Mouse (Mus musculus) adrenal gland, postnatal 10 days (tissue): ENCODE measurements around the gene Hoxa11. TPM values are rescaled to one million over a fixed set of nuclear protein-coding genes. Genes with fewer than 3 reads are reported as not detected.
A peak's percentile ranks its signal among the peaks of the same experiment; 100 is the strongest.

ENCODE experiments used
- DNase-seq: peaks from one replicate; pipeline ENCODE4 v3.0.0; 2021; ENCODE audit warnings: mixed read lengths
- total RNA-seq, 2 experiments: library from RNA; stranded (reverse); gene quantifications; 2 replicates each; pipeline ENCODE4 v1.2.3; 2021

The Hoxa11 gene
- total RNA-seq, 2 experiments from 2014 or later: not detected

DNA sequence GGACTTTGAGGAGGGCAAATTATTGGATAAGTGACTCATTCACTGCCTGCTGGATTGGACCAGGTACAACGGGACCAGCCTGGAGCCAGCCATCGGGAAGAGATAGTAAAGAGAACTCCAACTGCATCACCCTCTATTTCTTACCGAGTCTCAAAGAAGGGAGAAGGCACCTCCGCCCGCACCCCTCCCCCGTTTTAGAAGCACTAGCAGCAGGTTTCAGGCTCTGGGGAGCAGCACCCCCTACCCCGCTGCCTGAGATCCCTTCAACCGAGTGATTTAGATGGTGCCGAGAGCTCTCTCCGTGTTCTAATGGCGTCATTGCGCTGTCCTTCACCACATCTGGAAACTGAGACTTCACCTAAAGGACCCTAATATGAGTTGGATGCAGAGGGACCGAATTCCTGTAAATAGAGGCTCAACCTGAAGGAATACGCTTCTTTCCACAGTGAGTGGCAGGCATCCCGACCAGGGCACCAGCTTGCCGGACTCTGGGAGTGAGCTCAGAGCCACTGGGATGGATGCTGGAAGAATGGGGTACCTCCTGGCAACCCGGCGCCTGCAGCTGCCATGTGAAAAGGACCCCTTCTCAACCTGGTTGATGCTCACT is 19.8 kb upstream of the Hoxa11 start:
- DNase-seq: no peak

DNA sequence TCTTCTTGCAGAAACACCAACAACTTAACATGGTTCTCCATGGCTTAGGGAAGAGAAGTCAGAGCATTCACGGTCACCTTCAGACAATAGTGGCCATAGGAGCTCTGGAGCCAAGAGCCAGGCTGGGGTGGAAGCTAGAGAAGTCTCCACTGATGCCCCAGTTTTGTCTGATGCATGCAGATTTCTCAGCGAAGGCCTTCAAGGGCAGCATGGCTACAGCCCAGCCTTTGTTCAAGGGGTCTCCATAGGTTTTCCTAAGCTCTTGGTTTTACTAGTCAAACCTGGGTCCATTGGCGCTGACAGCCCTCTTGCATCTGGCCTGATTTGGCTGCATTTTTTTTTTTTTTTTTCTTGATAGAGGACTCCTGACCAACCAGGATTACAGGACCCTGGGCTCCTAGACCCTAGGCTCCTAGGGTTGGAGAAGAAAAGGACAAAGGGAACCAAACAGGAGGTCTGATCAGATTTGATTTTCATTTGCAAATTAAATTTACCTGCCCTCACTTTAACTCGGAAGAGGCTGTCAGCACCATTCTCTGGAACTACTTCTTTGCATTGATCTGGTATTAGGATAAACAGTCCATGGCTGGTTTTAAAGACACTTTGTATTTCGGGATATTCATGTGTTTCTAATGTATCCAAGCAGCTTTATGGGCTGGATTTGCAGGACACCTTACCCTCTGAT is 18.6 kb upstream of the Hoxa11 start:
- no peak for DNase-seq

DNA sequence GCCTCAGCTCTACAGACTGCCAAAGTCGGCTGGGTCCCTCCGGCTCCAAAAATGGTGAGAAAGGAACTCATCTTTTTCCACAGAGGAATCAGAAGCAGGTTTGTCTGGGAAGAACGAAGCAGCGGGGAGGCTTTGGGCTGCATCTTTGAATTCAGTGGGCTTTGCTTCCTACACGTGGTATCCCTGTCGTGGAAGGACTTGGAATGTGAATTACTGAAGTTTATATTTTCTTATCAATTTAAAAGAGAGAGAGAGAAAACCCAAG is 17.6 kb upstream of the Hoxa11 start:
- DNase-seq: no peak

DNA sequence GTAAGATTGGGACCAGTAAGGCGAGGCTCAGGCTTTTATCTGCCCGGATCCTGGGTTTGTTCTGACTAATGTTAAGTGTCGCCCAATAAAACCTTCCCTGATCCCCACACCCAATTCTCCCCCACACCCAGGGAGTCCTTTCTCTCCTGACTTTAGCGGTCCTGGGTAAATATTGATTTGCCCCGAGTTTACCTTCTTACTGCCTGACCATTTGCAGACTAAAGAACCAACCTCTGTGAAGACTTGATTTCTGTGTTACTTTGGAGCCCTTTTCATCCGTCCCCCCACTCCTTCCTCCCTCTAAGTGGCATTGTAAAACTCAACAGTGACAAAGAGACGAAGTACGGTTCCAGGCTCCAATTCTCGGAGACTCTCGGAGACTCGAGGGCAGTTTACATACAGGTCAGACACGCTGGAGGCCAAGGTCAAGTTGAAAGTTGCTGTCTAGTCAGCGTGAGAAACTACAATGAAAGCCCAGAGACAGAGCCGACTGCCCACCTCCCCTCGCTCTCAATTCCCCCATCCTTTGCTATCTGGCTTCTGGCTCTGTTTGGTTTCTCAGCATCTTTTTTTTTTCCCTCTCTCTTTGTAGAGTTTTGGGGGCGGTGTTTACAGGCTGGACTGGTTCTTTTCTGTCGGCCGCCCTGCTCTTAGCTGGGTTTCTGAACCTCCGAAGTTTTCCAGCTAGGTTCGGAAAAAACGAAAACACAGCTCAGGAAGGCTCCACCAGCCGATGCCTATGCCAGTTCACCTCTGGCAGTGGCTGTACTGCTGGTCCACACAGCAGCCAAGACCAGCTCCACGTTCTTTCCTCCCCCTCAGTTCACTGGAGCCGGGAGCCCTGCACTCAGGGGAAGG is 17.1 kb upstream of the Hoxa11 start:
- DNase-seq: no peak

DNA sequence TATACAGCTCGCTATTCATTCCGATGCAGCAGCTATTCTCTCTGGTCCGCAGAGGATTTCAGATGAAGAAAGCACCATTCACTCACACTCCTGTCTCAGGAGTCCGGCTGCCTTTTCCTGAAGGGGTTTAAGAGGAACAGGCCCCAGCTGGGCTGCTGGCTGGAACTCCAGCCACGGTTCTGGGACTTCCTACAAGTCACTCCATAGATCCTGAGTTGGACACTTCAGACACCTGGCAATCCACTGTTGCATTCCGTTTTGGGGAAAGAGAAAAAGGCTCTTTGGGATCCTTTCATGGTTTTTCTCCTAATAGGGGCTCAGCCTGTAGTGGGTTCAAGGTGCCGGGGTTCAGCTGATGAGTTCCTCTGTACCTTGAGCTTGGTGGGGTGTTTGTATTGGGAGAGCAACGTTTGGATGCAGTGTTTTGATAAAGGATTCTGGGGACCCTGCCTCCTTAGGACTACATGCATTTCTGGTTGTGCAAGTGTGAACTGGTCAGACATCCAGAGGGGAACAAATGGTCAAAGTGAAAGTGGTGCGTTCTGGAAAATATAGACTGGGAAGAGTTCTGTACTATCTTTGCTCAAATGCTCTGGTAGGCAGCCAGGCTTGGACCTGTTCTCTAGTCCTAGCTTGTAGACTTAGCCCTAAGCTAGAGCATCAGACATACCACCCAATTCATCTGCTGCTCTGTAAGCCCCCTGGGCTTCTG is 16.3 kb upstream of the Hoxa11 start:
- no peak for DNase-seq

DNA sequence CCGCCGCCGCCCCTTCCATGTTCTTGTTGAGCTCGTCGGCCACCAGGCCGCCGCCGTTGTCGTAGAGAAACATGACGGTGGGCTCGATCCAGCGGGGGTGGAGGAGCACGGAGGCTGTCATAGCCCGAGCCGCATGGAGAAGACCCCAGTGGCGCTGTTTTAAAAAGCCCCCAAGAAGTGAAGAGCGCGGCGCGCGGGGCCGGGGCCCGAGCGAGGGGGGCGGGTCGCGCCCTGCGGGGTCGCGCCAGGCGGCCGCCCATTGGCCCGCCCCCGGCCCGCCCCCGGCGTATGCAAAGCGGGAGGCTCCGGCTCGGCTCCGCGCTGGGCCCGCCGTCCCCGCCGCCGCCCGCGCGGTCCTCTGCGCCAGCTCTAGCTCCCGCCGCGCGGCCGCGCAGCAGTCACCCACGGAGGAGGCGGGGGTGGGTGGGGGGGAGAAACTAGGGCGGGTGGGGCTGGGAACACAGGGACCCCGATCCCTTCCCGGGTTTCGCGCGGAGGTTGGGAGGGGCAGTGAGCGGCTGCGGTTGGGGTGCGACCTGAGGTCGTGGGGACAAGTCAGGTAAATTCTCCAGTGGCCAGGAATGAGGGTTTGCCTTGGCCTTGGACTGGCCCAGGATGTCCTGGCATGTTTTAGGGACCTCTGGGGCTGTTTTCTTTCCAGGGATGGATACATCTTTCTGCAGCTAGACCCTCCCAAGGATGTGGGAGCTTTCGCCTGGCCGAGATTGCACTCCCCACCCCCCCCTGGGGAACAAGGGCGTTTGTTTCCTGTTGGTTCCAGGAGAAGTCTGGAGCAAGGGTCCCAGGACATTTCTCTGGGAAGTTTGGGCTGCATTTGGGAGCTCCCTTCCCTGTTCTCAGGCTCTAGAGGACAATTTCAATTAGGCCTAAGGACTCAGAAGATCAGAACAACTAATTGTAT is 15.3 kb upstream of the Hoxa11 start, which contains the start of gene Hoxa13:
TSS of gene Hoxa13 (minus strand) at position 227 of the 922 bp plus-strand sequence.
- peak; percentile 43 for DNase-seq

DNA sequence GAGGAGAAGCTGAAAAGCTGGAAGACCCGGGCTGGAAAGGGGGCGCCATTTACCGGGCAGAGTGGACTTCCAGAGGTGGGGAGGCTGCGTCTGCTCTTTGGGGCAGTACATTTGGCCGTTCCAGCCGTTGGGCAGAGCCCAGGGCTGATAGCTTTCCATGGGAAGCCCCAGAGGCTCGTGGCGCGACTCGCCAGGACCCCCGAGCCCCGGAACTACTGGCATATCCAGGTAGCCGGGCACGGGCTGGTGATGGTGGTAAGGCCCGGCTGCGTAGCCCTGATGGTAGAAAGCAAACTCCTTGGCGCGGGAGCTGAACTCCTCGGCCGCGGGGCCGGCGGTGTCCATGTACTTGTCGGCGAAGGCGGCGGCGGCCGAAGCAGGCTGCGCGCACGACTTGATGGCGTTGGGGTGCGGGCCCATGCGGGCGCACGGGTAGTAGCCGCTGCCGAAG is 14.2 kb upstream of the Hoxa11 start:
- no peak for DNase-seq

DNA sequence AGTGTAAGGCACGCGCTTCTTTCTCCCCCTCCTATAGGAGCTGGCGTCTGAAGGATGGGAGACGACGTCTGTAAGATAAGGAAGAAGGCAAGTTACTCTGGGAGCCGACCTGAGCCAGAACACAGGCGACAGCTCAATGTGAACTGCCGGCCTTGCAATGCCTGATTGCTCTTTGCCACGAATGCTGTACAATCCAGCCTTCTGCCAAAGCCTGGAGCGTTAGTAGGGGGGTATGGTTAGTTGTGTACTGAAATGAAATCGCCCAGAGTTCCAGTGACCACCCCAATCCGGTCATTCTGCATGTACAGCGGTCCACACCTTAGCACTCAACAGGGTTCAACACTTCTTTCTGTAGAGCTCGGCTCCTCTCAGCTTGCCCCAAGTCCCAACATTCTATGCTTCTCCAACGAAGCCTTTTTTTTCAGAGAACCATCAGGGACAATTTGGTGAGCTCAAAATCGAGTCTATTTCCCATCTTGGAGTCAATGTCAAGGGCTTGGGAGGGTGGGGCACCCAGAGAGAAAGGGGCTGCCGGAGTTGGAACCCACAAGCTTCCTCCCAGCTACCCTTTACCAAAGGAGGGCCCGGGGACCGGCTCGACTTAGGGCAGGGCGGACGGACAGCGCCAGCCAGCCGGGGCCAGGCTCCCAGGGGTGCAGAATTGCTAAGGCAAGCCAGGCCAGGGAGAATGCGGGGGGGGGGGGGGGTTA is 13.6 kb upstream of the Hoxa11 start:
- DNase-seq: no peak

DNA sequence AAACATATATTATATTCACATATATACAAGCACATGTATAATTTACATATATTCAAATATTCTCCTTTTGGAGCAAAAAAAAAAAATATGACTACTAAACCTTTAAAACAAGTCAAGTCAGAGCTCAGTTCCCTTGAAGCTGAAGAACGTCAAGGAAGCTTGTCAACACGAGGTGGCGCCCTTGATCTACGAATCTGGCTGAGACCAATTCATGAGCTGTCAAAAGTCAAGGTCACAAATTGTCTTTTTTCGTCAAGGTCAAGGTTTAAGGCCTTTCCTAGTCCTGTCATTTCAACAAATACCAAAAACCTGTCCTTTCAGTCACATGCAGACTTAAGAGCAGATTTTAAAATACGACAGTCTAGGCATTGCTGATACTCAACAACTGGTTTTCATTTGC is 11.3 kb upstream of the Hoxa11 start:
- DNase-seq: peak; percentile 86

DNA sequence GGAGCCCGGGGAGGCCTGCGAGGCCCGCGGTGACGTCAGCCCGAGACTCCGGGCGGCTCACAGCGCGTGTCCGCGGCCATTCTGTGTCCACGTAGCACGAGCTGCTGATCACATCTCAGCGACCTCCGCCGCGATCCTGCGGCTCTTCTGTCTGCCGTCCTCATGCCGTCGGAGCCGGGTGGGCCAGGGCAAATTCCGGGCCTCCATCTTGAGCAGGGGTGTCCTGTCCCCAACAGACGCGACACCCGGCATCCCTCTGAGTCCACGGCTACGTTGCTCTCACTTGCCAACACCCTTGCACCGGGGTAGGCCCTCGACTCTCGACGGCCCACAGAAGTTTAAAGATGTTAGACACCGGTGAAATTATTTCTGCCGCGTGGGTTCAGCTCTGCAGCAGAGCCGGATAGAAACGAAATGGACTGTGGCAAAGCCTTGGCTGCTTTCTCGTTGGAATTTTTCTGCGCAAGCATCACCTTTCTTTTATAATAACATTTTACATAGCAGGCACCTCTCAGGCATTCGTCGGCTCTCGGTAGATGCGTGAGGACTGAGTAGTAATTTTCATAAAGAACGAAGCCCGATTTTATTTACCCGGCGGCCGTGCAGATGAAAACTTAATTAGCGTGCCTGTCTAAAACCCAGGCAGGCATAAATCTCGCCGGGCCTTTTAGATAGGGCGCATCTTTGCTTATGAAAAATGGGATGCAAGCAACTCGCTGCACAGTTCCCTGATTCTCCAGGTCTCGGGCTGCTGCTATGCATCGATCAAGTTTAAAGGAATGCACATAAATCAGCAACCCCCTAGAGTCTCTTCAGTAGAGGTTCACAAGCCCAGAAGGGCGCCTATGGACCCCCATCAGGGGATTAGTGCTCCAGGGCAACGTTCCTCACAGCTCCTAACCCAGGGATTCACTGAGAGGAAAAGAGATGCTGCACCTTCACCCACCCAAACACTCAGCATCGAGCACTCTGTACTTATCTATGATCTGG is 8.2 kb upstream of the Hoxa11 start:
- DNase-seq: no peak

DNA sequence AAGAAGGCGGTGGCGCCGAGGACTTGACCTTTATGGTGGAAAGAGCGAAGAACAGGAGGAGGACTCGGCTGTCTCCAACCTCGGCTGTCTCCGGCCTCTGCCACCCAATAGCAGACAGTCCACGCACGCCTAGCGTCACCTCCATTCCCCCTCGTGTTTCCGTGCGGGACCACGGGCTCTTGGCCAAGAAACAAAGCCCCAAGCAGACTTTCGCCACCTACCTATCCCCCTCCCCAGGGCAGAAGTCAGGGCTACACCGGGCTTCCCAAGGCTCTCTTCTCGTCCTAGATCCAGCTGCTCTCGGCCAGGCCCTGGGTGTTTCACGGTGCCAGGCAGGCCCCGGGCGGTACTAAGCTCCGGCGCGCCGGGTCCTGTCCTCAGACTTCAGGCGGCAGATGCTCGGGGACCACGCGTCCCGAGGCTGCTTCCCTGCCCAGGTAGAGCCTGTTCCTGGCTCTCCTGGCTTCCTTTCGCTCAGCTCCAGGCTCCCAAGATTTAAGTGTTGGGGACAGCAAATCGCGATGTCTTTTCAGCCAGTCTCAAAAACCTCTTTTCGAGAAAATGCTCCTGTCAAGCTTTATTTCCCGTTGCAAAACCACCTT is 7.3 kb upstream of the Hoxa11 start:
- no peak for DNase-seq

DNA sequence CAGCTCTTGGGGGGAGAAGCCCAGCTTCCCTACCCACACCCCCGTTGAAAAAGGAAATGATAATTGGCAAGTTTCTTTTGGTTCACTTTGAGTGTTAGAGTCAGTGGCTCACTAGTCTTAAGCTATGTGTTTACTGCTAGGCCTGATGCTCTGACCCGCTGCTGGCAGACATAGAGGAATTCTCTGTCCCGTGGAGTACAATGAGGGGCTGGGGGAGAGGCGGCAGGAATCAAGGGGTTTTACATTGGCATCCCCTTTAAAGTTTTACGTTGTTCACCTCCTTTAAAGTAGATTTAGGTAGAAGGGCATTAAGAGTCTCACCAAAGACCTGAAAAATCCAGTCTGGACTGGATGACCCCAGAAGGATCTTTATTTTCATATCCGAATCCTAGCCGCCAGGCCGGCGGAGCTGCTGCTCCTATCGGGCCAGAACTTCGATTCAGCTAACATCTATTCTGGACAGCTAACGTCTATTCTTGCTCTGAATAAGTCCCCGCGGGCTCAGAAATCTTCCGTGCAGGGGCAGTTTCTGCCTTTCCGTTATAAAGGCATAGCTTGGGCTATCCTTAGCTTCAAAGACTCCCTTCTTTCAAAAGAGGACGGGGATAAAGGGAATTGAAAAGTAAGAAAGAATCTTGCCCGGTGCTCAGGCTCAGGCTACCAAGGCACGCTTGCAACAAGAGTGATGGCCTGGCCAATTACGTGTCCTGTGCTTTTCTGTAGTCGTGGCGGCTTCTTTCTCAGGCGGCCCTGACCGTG is 6.6 kb upstream of the Hoxa11 start:
- DNase-seq: no peak

DNA sequence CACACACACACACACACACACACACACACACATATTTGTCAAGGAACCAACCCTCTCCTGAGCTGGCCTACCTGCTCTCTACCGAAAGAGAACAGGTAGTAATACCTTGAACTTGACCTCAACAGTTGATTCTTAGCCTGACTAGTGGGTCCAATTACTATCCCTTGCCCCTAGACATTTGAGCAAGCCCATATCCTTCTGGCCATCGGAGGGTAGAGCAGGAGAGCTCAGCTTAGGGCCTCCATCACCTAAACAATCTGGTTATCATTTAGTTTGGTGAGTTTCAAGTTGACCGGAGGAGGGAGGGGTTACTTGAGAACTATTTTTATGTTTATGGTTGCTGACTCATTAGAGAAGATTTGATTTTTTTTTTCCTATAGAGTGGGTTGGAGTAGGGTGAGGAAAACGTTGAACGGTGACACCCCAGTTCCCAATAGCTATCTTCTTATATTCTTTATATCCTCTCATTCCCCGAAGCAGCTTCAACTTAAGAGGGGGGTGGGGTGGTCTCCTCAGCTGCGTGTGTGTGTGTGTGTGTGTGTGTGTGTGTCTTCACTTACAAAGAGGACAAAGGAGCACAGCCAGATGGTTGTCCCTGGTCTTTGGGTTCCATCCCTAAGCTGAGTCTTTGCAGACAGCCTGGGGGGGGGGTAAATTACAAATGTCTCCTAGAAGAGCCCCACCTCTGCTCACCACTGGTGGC is 5.7 kb upstream of the Hoxa11 start:
- DNase-seq: no peak

DNA sequence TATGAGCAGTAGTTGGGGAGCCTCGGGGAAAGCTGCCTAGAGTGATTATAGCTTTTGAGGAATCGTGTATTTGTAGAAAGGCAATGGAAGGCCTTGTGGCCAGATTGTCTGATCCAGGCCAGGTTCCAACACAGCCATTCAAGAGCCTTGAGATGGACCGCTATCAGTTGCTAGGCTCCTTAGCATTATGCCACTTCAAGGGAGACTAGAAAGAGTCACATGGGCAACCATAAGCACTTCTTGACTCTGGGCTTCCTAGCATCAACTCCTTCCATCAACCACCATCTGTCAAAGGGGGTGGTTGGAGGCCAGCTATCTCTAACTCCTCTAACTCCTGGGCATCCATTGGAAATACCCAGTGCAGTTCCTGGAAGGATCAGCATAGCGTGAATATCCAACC is 4.2 kb upstream of the Hoxa11 start:
- no peak for DNase-seq

DNA sequence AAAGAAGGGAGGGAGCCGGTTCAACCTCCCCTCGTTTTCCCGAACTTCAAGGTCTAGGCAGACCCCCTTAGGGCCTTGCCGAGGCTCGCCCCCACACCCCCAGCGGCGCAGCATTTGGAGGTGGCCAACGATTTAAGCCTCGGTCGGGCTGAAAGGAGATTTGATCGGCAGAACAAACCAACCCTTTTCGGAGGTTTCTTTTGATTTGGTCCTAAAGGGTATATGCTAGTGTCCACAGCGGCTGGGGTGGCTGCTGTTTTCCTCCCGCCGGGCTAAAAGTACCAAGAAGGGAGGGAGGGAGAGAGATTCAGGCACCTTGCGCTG is 3.8 kb upstream of the Hoxa11 start:
- no peak for DNase-seq

DNA sequence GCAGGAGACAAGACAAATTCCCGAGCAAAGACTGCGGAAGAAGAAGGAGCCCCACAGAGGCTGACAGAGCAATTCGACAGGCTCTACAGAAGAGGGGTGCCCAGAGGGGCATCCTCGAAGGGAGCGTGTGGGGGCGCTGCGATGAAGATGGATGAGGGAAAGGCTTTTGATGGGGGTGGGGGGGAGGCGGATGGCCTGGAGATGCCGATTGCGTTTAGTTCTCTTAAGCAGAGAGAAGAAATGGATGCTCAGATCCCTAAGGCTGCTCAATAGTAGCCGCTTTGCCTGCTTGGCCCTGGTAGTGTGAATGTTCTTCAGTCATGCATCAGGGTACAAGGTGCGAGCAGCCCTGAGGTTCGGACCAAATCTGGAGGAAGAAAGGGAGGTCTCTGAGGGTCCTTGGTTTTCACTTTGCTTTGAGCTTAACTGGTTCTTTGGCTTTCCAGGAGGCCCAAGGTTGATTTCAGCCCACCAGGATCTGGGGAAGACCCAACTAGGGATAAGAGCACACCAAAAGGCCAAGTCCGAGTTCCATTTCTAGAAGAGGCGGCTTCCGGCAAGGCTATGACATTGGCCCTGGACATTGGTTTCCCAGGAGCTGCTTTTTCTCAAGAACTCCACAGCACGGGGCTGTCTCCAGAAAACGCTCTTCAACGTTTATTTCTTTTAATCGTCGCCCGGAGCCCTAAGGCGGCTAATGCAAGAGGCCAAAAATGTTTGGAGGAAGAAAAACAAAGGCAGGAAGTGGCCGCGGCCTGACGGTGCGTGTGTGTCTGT is 3.2 kb upstream of the Hoxa11 start:
- no peak for DNase-seq
